Mouse (Mus musculus) C2C12 (cell line): ENCODE data around the gene Ldhc. TPM values are rescaled to one million over a fixed set of nuclear protein-coding genes. Genes with fewer than 3 reads are reported as not detected.
"Not testable (repeated sequence)": the region's sequence is repeated elsewhere in the genome, so short reads cannot be mapped to it uniquely, and the experiment has no call there.

Experiments used
- H3K27me3 ChIP-seq: one replicate; pipeline ENCODE4 v1.6.1; 2011; ENCODE audit not compliant: control insufficient read depth, insufficient read depth, insufficient read length
- H3K36me3 ChIP-seq: one replicate; pipeline ENCODE4 v1.6.1; 2011; ENCODE audit not compliant: control insufficient read depth, insufficient read depth
- H3K4me3 ChIP-seq: one replicate; pipeline ENCODE4 v1.5.1; 2011; ENCODE audit warnings: mild to moderate bottlenecking, control low read depth; ENCODE audit not compliant: poor library complexity, insufficient read depth, severe bottlenecking
- H3K79me2 ChIP-seq: one replicate; pipeline ENCODE4 v1.6.1; 2011; ENCODE audit not compliant: control insufficient read depth, insufficient read depth
- H3K79me3 ChIP-seq: one replicate; pipeline ENCODE4 v1.6.1; 2011; ENCODE audit warnings: low read depth, control low read depth
- H3ac ChIP-seq: one replicate; pipeline ENCODE3; 2011; ENCODE audit warnings: low read depth; ENCODE audit not compliant: control insufficient read depth, insufficient read length
- CEBPB ChIP-seq: IDR thresholded peaks from one replicate; pipeline ENCODE4 v1.6.1; 2011; ENCODE audit warnings: low read depth, mild to moderate bottlenecking, control low read depth, moderate library complexity
- CTCF ChIP-seq: IDR thresholded peaks from one replicate; pipeline ENCODE4 v1.5.1; 2011; ENCODE audit not compliant: control insufficient read depth, insufficient read depth, insufficient read length
- FOSL1 ChIP-seq: IDR thresholded peaks from one replicate; pipeline ENCODE4 v1.8.0; 2011; ENCODE audit warnings: mild to moderate bottlenecking, low read length; ENCODE audit not compliant: poor library complexity, insufficient read depth, severe bottlenecking
- MAX ChIP-seq: IDR thresholded peaks from one replicate; pipeline ENCODE4 v1.6.1; 2011; ENCODE audit warnings: mild to moderate bottlenecking, control low read depth
- MYOD1 ChIP-seq: IDR thresholded peaks from one replicate; pipeline ENCODE4 v1.6.1; 2011; ENCODE audit warnings: low read depth; ENCODE audit not compliant: control insufficient read depth, insufficient read length
- MYOG ChIP-seq: IDR thresholded peaks from one replicate; pipeline ENCODE4 v1.6.1; 2011; ENCODE audit not compliant: control insufficient read depth, insufficient read length; ENCODE audit errors: extremely low read depth
- USF1 ChIP-seq: IDR thresholded peaks from one replicate; pipeline ENCODE4 v1.6.1; 2011; ENCODE audit warnings: low read depth, mild to moderate bottlenecking, control low read depth, moderate library complexity
- long read RNA-seq, 2 experiments: library from polyadenylated mRNA; unstranded; transcript quantifications; one replicate each; pipeline ENCODE4 v2.0.0; 2019 to 2020
- polyA plus RNA-seq: library from polyadenylated mRNA; unstranded; fragments of >200 nt; fragmentation: generic; extraction: Trizol; gene quantifications from one replicate; pipeline ENCODE4 v1.2.1, GENCODE M21; 2012; ENCODE audit warnings: missing spikeins

Gene Ldhc
- polyA plus RNA-seq = not detected
- long read RNA-seq, experiment 1 = 0 reads
- long read RNA-seq, experiment 2 = 0 reads

- no peak within 1 kb of the TSS for H3K4me3 ChIP-seq
- H3K36me3 ChIP-seq = no peaks in the 10 kb centered on the region
- no peaks in the 10 kb centered on the region for H3K27me3 ChIP-seq
- TF ChIP-seq CTCF = no peak
- H3K79me3 ChIP-seq = no peaks in the 10 kb centered on the region
- H3K79me2 ChIP-seq = no peaks in the 10 kb centered on the region
- no peak within 1 kb of the TSS for H3ac ChIP-seq
Observed at GRCm38 (mm10) chr7:46860996-46861395, at the start of gene Ldhc. Ldhc (plus strand) TSS chr7:46861203.

DNA sequence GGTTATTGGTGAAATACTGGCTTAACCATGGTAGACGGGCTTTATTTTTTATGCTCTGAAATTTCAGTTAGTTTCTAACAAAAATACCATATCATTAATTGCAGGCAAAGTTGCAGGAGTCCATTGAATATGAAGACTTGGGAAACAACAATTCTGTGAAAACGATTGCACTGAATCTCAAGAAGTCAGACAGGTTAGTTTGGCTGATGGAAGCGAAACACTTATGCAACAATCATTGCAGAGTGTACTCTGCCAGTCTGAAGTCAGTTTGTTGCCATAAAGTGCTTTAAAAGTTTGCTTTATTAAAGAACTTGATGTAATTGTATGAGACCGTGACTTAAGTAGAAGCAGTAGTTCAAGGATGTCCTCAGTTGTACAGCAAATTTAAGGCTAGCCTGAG is 47.0 kb upstream of the Ldhc start:
- Histone ChIP-seq H3ac (no peak overlapping the region), H3K79me2 (no peaks in the 10 kb centered on the region), H3K4me3 (no peak overlapping the region), H3K27me3 (no peaks in the 10 kb centered on the region), H3K36me3 (peaks cover 76% of the 10 kb centered on the region), H3K79me3 (no peaks in the 10 kb centered on the region)
- TF ChIP-seq CTCF = no peak
- TF ChIP-seq MAX = no peak
- no peak for TF ChIP-seq FOSL1
- no peak for TF ChIP-seq MYOG
- no peak for TF ChIP-seq USF1
- no peak for TF ChIP-seq MYOD1
- no peak for TF ChIP-seq CEBPB

- peaks cover 66% of the 10 kb centered on the region for H3K36me3 ChIP-seq
- H3K79me3 ChIP-seq, H3K27me3 ChIP-seq, H3ac ChIP-seq, H3K4me3 ChIP-seq, H3K79me2 ChIP-seq: not testable (repeated sequence)
Observed at GRCm38 (mm10) chr7:46820876-46821632, 39.9 kb upstream of the Ldhc start.

DNA sequence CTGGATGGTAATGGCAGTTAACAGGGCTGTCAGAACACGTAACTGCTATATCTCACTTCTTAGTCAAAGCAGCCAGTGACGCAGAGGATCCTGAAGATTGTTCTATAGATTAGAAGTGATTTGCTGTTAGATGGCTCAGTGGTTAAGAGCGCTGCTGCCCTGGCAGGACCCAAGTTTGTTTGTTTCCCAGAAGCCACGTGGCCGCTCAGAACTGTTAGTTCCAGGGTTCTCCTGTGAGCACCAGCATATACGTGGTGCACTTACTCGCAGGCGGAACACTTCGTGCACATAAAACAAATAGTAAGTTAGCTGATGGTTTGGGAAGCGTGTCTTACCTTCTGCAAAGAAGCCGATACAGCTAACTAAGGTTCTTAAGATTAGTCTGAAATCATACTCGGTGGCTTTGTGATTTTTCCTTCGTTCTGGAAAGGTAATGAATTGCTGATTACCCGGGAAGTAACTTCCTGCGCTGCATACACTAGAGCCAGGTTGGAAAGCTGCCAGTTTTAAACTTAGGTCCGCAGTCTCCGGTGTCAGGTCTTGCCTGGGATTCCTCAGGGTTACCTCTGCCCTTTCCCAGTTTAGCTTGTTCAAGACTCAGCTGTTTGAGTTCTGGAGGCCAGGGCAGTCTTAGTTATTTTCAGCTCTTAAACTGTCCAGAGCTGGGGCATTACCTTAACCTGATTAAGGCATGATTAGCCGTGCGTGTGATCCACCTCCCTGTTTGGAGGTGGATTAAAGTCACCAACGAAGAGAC is 33.8 kb upstream of the Ldhc start:
- H3K36me3 ChIP-seq = peaks cover 13% of the 10 kb centered on the region
- TF ChIP-seq MYOD1 (no peak), FOSL1 (no peak), CEBPB (no peak), USF1 (no peak), CTCF (no peak), MAX (no peak), MYOG (no peak)
- no peak overlapping the region for H3ac ChIP-seq
- H3K4me3 ChIP-seq = no peak overlapping the region
- no peaks in the 10 kb centered on the region for H3K79me3 ChIP-seq
- H3K79me2 ChIP-seq = no peaks in the 10 kb centered on the region
- H3K27me3 ChIP-seq = no peaks in the 10 kb centered on the region

- Histone ChIP-seq H3ac (no peak overlapping the region), H3K27me3 (no peaks in the 10 kb centered on the region), H3K36me3 (peaks cover 8% of the 10 kb centered on the region), H3K79me2 (no peaks in the 10 kb centered on the region), H3K79me3 (no peaks in the 10 kb centered on the region), H3K4me3 (no peak overlapping the region)
- TF ChIP-seq MYOD1 = no peak
- no peak for TF ChIP-seq CTCF
- TF ChIP-seq MYOG = no peak
- TF ChIP-seq CEBPB = no peak
- TF ChIP-seq FOSL1 = no peak
- TF ChIP-seq MAX = no peak
- TF ChIP-seq USF1 = no peak
Observed at GRCm38 (mm10) chr7:46827803-46828184, 33.2 kb upstream of the Ldhc start.

GRCm38 (mm10) chr7:46829911-46830310 is 31.1 kb upstream of the Ldhc start:
- no peaks in the 10 kb centered on the region for H3K79me3 ChIP-seq

More at GRCm38 (mm10) chr7:46829911-46830310, 31.1 kb upstream of the Ldhc start:
- Histone ChIP-seq H3K4me3 (no peak overlapping the region), H3ac (no peak overlapping the region), H3K36me3 (no peaks in the 10 kb centered on the region), H3K27me3 (no peaks in the 10 kb centered on the region), H3K79me2 (no peaks in the 10 kb centered on the region)
- no peak for TF ChIP-seq MYOG
- no peak for TF ChIP-seq FOSL1
- TF ChIP-seq MYOD1 = no peak
- no peak for TF ChIP-seq MAX
- TF ChIP-seq CEBPB = no peak
- no peak for TF ChIP-seq CTCF
- no peak for TF ChIP-seq USF1
